Mouse (Mus musculus) adrenal gland, adult 10 weeks (tissue): Measurements from ENCODE around the gene 1700016D06Rik. TPM values are rescaled to one million over a fixed set of nuclear protein-coding genes. Genes with fewer than 3 reads are reported as not detected.

Experiments used
- polyA plus RNA-seq: library from polyadenylated mRNA; stranded (reverse); fragments of 350-450 nt; fragmentation: Illumina TruSeq; extraction: RNeasy Lipid Tissue Mini Kit (QIAGEN cat#74804); gene quantifications from one replicate; pipeline ENCODE4 v1.2.3, GENCODE M21; 2014; ENCODE audit warnings: low read depth, low replicate concordance

1700016D06Rik gene
- polyA plus RNA-seq: not detected

GRCm38 (mm10) chr8:11701033-11701362, at the start of gene 1700016D06Rik:
Gene 1700016D06Rik (minus strand): TSS chr8:11701063.

GRCm38 (mm10) chr8:11727651-11728481, 27.0 kb upstream of the 1700016D06Rik start, which contains the start of gene Arhgef7:
Gene Arhgef7 (plus strand): TSS chr8:11727721.

GRCm38 (mm10) chr8:11635611-11636081, 65.2 kb downstream of the 1700016D06Rik start, which contains the start of gene Ankrd10:
Gene Ankrd10 (minus strand): TSS chr8:11635757.

Other genes starting within 250 kb of the 1700016D06Rik start
- gene Rab20, start 222.4 kb downstream of the 1700016D06Rik start, polyA plus RNA-seq: 2.2 TPM
- 14.6 TPM for gene Naxd, start 203.6 kb downstream of the 1700016D06Rik start, polyA plus RNA-seq
- gene Cars2, start 150.3 kb downstream of the 1700016D06Rik start, polyA plus RNA-seq: 8.8 TPM
- 40.2 TPM for gene Ing1, start 145.5 kb downstream of the 1700016D06Rik start, polyA plus RNA-seq
- 43.1 TPM for gene Ankrd10, start 65.3 kb downstream of the 1700016D06Rik start, polyA plus RNA-seq
- 13.5 TPM for gene Arhgef7, start 26.7 kb upstream of the 1700016D06Rik start, polyA plus RNA-seq
- not detected for gene Tex29, start 139.4 kb upstream of the 1700016D06Rik start, polyA plus RNA-seq